Mouse (Mus musculus): ENCODE results near the gene Ntrk3.

- TF ChIP-seq CTCF (conservative IDR thresholded peaks at IDR 0.05; ENCODE audit: insufficient read depth, insufficient read length, low read depth, low read length) (peak; percentile 78), POLR2A (IDR thresholded peaks at IDR 0.05; ENCODE audit: low read depth, low read length) (no peak)
Measured at GRCm38 (mm10) chr7:78595895-78596294, 141.9 kb downstream of the Ntrk3 start.
